Mouse (Mus musculus): ENCODE data around the gene Mtss1l. TPM values are rescaled to one million over a fixed set of nuclear protein-coding genes. Genes with fewer than 3 reads are reported as not detected.

Mtss1l gene
- polyA plus RNA-seq, 1 experiment from 2014 or later: 10.1 TPM

DNA sequence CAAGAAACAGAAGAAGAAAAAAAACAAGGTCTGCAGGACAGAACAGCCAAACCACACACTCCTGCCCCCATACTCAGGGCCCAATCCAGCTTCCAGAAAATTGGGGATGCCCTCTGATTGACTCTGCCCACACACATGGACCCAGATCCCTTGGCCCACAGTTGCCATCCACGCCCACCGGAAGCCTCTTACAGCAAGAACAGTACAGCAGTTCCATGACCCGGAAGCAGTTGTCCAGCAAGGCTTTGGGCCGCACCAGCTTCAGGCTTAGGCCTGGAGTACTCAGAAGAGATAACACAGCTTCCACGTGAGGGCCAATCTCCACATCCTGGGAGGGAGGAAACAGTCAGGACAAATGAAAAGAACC, 21.2 kb downstream of the Mtss1l start:
- Histone ChIP-seq H3K9ac (no peak overlapping the region), H3K4me2 (no peak overlapping the region), H3K36me3 (peaks cover 20% of the 10 kb centered on the region), H3K9me3 (replicated peaks) (no peaks in the 10 kb centered on the region), H3K4me1 (replicated peaks) (0 out of 2 replicates have a peak, but pooled peaks cover 3% of the 10 kb centered on the region), H3K27ac (no peak overlapping the region), H3K27me3 (no peaks in the 10 kb centered on the region), H3K4me3 (no peak overlapping the region)
- 77% methylated on average over 5 of the region's 5 CpGs for WGBS
- no peak for ATAC-seq (replicated peaks; ENCODE audit: insufficient number of reproducible peaks, insufficient read depth, low FRiP score, low read depth)

DNA sequence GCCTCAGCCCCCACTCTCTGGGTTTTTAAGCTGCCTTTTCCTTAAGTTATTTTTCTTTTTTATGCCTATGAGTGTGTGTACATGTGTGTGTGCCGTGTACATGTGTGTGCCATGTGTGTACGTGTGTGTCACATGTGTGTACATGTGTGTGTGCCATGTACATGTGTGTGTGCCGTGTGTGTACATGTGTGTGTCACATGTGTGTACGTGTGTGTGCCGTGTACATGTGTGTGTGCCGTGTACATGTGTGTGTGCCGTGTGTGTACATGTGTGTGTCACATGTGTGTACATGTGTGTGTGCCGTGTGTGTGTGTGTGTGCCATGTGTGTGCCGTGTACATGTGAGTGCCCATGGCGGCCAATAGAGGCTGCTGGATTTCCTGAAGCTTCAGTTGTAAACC, 23.9 kb downstream of the Mtss1l start:
- no peak overlapping the region for H3K4me2 ChIP-seq
- no peak overlapping the region for H3K4me3 ChIP-seq
- no peak overlapping the region for H3K27ac ChIP-seq
- H3K27me3 ChIP-seq: no peaks in the 10 kb centered on the region
- H3K9ac ChIP-seq: no peak overlapping the region
- 0 out of 2 replicates have a peak, but pooled peaks cover 3% of the 10 kb centered on the region for H3K4me1 ChIP-seq (replicated peaks)
- H3K9me3 ChIP-seq (replicated peaks): no peaks in the 10 kb centered on the region
- ATAC-seq (replicated peaks; ENCODE audit: insufficient number of reproducible peaks, insufficient read depth, low FRiP score, low read depth): no peak
- 89% methylated on average over 10 of the region's 10 CpGs for WGBS
- H3K36me3 ChIP-seq: no peaks in the 10 kb centered on the region

DNA sequence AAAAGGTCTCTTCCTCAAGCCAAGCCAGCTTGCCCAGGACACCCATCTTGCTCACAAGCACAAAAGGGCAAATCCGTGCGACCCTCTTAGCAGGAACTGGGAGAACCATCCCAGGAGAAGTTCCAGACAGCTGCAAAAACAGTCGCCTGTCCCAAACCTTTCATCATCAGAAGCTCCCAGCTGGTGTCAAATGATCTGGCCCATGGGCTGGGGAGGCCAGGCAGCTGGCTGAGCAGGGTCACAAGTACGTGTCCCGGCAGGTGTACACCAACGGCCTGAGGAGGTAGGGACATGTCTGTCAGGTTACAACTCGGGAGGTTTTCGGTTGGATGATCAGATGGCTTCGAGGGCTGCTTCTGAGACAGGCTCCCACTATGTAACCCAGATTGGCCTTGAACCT, 25.4 kb downstream of the Mtss1l start:
- no peaks in the 10 kb centered on the region for H3K27me3 ChIP-seq
- no peak overlapping the region for H3K27ac ChIP-seq
- H3K9ac ChIP-seq: no peak overlapping the region
- H3K36me3 ChIP-seq: no peaks in the 10 kb centered on the region
- ATAC-seq (replicated peaks; ENCODE audit: insufficient number of reproducible peaks, insufficient read depth, low FRiP score, low read depth): no peak
- 0 out of 2 replicates have a peak, but pooled peaks cover 3% of the 10 kb centered on the region for H3K4me1 ChIP-seq (replicated peaks)
- H3K4me3 ChIP-seq: no peak overlapping the region
- WGBS: 56% methylated on average over 9 of the region's 9 CpGs
- H3K9me3 ChIP-seq (replicated peaks): no peaks in the 10 kb centered on the region
- no peak overlapping the region for H3K4me2 ChIP-seq

DNA sequence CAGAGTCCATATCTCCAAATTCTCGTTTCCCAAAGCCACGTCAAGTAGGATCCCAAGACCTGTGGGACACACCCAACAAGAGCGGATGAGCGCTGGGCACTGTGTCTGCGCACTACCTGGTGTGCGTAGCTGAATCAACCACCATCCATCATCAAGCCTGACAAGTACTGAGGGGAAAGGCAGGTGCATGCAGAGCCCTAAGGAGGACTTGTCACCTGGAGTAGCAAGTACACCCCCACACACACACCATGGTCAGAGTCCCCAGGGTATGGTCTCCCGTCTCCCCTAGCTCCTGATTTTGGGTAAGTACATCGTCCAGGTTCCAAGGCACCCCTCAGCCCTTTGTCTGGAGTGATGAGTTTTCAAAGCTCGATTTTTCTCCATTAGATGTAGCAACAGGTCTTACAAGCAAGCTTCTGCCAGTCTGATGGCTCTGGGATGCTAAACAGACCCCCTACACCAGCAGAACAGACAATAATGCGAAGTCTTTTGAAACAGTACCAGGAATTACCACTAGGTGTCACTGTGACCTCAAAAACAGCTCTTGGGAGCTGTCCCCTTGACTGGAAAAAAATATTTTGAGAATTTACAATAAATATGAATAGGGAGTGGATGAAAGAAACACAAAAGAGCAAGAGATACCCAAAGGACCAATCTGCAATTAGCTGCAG, 28.4 kb downstream of the Mtss1l start:
- Histone ChIP-seq H3K4me3 (no peak overlapping the region), H3K9ac (no peak overlapping the region), H3K36me3 (no peaks in the 10 kb centered on the region), H3K27ac (no peak overlapping the region), H3K4me2 (no peak overlapping the region), H3K9me3 (replicated peaks) (no peaks in the 10 kb centered on the region), H3K27me3 (no peaks in the 10 kb centered on the region), H3K4me1 (replicated peaks) (0 out of 2 replicates have a peak, but pooled peaks cover 3% of the 10 kb centered on the region)
- no peak for ATAC-seq (replicated peaks; ENCODE audit: insufficient number of reproducible peaks, insufficient read depth, low FRiP score, low read depth)
- 56% methylated on average over 10 of the region's 10 CpGs for WGBS

DNA sequence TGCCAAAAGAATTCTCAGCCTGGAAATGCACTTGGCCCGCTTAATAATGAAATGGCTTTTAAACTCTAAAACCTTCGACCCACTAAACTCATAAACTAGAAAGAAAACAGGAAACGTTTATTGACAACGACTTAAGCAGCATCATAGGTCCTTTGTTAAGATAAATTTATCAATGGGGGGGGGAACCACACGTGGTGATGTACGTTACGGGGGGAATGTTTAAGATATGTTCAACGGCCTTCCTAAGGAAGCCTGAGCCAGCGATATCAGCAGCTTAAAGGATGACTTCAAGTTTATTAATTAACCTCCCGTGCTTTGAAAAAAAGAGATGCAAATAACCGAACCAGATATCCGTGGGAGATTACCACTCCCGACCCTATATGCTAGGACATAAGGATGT, 29.0 kb downstream of the Mtss1l start:
- Histone ChIP-seq H3K4me2 (no peak overlapping the region), H3K27me3 (no peaks in the 10 kb centered on the region), H3K4me1 (replicated peaks) (no peaks in the 10 kb centered on the region), H3K9me3 (replicated peaks) (no peaks in the 10 kb centered on the region), H3K27ac (no peak overlapping the region), H3K9ac (no peak overlapping the region), H3K36me3 (no peaks in the 10 kb centered on the region), H3K4me3 (no peak overlapping the region)
- 36% methylated on average over 13 of the region's 13 CpGs for WGBS
- ATAC-seq (replicated peaks; ENCODE audit: insufficient number of reproducible peaks, insufficient read depth, low FRiP score, low read depth): no peak

DNA sequence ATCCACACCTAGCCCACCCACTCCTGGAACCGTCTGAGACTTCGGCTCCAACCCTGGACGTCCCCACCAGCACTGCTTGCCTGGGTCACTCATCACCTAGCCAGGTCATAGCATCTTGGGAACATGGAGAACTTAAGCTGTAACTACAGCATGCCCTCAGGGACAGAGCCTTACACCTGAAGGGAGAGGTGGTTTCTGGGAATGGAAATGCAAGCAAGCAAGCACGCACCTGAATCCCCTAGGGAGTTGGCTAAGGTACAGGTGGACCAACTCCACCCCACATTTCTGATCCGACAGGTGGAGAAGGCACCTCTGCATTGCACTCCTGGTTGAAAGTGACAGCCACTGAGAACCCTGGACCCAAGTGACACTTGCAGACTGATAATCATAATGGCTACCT, 30.2 kb downstream of the Mtss1l start:
- no peaks in the 10 kb centered on the region for H3K9me3 ChIP-seq (replicated peaks)
- no peak overlapping the region for H3K4me3 ChIP-seq
- H3K27ac ChIP-seq: no peak overlapping the region
- no peak for ATAC-seq (replicated peaks; ENCODE audit: insufficient number of reproducible peaks, insufficient read depth, low FRiP score, low read depth)
- no peaks in the 10 kb centered on the region for H3K27me3 ChIP-seq
- H3K9ac ChIP-seq: no peak overlapping the region
- no peak overlapping the region for H3K4me2 ChIP-seq
- no peaks in the 10 kb centered on the region for H3K36me3 ChIP-seq
- no peaks in the 10 kb centered on the region for H3K4me1 ChIP-seq (replicated peaks)
- 73% methylated on average over 5 of the region's 5 CpGs for WGBS

DNA sequence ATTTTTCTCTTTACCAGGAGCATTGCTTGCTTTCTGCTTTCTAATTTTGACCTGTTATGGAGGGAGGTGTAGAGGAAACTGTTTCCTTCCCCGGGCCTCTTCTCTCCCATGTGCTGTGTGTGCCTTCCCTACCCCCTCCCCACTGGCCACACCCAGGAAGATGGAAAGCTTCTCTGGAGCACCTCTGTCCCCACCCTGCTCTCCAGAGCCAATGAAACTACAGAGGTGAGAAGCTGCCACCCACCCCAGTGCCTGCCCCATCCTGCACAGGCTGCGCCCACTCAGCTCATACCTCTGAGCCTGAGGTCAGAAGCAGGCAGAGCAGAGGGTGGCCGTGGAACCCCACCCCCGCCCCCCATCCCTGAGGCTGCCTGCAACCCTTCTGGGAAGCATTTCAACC, 33.4 kb downstream of the Mtss1l start:
- H3K9ac ChIP-seq: no peak overlapping the region
- H3K4me2 ChIP-seq: no peak overlapping the region
- 40% methylated on average over 4 of the region's 4 CpGs for WGBS
- H3K4me3 ChIP-seq: no peak overlapping the region
- no peaks in the 10 kb centered on the region for H3K27me3 ChIP-seq
- no peaks in the 10 kb centered on the region for H3K36me3 ChIP-seq
- no peaks in the 10 kb centered on the region for H3K9me3 ChIP-seq (replicated peaks)
- H3K4me1 ChIP-seq (replicated peaks): no peaks in the 10 kb centered on the region
- no peak overlapping the region for H3K27ac ChIP-seq
- ATAC-seq (replicated peaks; ENCODE audit: insufficient number of reproducible peaks, insufficient read depth, low FRiP score, low read depth): peak; percentile 40; the same call in 1 of the 2 replicates

DNA sequence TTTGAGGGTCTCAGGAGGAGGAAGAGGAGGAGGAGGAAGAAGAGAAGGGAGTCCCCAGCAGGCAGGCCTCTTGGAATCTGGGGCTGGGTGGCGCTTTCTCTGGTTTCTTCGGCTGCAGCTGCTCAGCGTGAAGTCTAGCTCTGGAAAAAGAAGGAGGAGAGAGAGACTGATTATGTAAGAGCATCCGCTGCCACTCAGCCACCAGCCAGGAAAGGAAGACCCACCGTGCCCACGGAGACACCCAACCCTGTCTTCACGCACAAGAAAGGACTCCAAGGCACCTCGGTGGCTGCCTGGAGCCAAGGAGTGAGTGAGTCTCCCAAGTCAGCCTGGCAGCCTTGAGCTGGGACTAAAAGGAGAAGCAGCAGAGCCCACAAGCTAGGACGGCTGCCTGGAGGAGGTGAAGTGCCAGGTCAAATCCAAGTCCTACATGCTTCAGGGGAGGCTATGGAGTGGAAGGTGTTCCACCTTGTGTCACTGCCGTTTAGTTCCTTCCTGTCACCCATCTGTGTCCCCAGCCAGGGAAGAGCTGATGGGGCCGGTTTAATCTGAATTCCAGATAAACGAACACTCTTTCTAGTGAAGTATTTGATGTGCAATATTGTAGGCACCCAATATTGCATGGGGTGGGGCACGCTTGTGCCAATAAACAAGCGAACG, 34.4 kb downstream of the Mtss1l start:
- Histone ChIP-seq H3K27ac (no peak overlapping the region), H3K4me3 (no peak overlapping the region), H3K9me3 (replicated peaks) (no peaks in the 10 kb centered on the region), H3K4me2 (no peak overlapping the region), H3K36me3 (no peaks in the 10 kb centered on the region), H3K9ac (no peak overlapping the region), H3K4me1 (replicated peaks) (peaks cover 5% of the 10 kb centered on the region; the same call in 1 of the 2 replicates), H3K27me3 (no peaks in the 10 kb centered on the region)
- no peak for ATAC-seq (replicated peaks; ENCODE audit: insufficient number of reproducible peaks, insufficient read depth, low FRiP score, low read depth)
- 52% methylated on average over 15 of the region's 15 CpGs for WGBS

DNA sequence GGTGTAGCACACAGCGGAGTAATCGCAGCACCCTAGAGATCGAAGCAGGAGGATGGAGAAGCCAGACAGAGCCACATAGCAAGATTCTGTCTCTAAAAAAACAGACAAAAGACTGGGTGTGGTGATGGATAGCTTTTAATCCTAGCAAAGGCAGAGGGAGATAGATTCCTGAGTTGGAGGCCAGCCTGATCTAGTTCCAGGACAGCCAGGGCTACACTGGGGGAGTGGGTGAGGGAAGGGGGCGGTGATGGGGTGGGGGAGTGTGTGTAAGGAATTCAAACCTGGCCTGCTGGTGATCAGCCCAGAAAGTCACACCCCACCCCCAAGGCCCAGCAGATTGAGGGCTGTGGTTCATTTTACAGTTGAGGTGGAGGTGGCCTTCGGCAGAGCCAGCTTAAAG, 34.9 kb downstream of the Mtss1l start:
- Histone ChIP-seq H3K4me2 (no peak overlapping the region), H3K9ac (no peak overlapping the region), H3K36me3 (no peaks in the 10 kb centered on the region), H3K27ac (no peak overlapping the region), H3K9me3 (replicated peaks) (no peaks in the 10 kb centered on the region), H3K4me3 (no peak overlapping the region), H3K4me1 (replicated peaks) (peaks cover 8% of the 10 kb centered on the region), H3K27me3 (no peaks in the 10 kb centered on the region)
- WGBS: 72% methylated on average over 5 of the region's 5 CpGs
- no peak for ATAC-seq (replicated peaks; ENCODE audit: insufficient number of reproducible peaks, insufficient read depth, low FRiP score, low read depth)

DNA sequence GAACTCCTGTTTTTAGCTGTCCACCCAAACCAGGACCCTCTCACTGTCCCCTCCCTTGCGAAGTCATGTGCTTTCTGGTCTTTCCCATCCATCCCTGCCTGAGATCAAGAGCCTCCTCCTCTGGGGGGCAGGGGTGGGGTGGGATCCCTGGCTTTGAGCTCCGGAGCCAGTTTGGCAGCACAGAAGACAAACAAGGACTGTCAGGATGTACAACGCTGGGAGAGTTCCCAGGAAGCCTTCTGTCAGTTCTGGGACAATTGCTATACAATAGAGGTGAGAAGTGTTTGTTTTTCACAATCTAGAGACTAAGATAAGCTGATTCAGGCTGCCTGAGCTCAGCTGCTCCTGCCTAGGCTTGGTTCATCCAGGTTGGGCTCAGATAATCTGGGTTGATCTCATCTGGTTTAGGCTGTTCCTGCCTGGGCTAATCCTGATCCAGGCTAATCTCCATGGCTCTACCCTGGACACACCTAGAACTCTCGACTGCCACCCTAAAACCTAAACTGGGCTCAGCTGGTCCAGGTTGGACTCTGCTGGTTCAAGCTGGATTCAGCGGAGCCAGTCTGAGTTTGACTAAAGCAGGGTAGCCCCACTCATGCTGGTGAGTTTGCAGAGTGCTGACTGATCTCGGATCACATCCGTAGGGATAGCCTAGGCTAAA, 39.1 kb downstream of the Mtss1l start:
- Histone ChIP-seq H3K4me1 (replicated peaks) (peaks cover 10% of the 10 kb centered on the region), H3K4me2 (no peak overlapping the region), H3K36me3 (no peaks in the 10 kb centered on the region), H3K9me3 (replicated peaks) (no peaks in the 10 kb centered on the region), H3K9ac (no peak overlapping the region), H3K4me3 (no peak overlapping the region), H3K27ac (peak overlapping the region; percentile 50; the same call in 1 of the 2 replicates), H3K27me3 (no peaks in the 10 kb centered on the region)
- WGBS: 56% methylated on average over 7 of the region's 7 CpGs
- no peak for ATAC-seq (replicated peaks; ENCODE audit: insufficient number of reproducible peaks, insufficient read depth, low FRiP score, low read depth)

DNA sequence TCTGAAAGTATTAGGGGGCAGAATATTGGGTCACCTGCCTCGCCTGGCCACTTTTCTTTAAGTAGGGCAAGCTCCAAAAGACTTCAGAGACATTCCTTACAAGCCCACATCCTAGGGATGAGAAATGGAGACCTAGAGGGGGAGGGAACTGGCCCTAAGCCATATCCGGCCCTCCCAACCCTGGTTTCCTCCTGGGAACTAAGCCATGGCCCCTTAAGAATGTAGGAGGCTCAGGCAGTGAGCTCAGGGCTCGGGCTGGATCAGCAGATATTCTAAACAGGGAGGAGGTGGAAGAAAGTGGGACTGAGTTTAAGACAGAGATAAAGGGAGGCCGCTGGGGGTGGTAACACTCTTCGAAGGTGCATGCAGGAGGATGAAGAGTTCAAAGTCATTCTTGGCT, 39.9 kb downstream of the Mtss1l start:
- peak; percentile 76 for ATAC-seq (replicated peaks; ENCODE audit: insufficient number of reproducible peaks, insufficient read depth, low FRiP score, low read depth)
- no peak overlapping the region for H3K4me2 ChIP-seq
- H3K27ac ChIP-seq: peak overlapping the region; percentile 50
- WGBS: 35% methylated on average over 5 of the region's 5 CpGs
- H3K4me3 ChIP-seq: no peak overlapping the region
- H3K4me1 ChIP-seq (replicated peaks): peaks cover 10% of the 10 kb centered on the region
- H3K9me3 ChIP-seq (replicated peaks): no peaks in the 10 kb centered on the region
- no peaks in the 10 kb centered on the region for H3K36me3 ChIP-seq
- H3K9ac ChIP-seq: no peak overlapping the region
- H3K27me3 ChIP-seq: no peaks in the 10 kb centered on the region
